Mouse (Mus musculus): ENCODE measurements around the gene Vmn1r172. TPM values are rescaled to one million over a fixed set of nuclear protein-coding genes. Genes with fewer than 3 reads are reported as not detected.
"Not testable (repeated sequence)": the region's sequence is repeated elsewhere in the genome, so short reads cannot be mapped to it uniquely, and the experiment has no call there.

The Vmn1r172 gene
- polyA plus RNA-seq (2016; fragmentation: Nextera tagmentation; extraction: Ambion mirVana): not detected in 2 replicates

DNA sequence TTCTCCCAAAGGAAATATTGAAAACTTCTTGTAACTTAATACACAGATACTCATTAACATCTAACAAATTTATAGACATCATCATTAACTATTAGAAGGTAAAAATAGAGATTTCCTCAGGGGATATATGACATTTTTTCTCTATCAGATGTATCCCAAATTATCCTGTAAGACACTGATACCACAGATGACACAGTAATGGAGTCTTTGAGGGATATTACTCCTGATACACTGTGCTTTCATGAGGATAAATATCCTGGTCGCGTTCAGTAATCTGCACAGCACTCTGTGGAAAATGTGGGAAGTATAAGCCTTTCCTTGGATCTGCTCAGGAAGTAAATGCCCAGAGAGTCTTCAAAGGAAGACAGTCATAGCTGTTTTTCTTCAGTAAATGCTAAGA, at the start of gene Vmn1r172:
Gene Vmn1r172 (plus strand): TSS at position 301 of the 400 bp plus-strand sequence.
- Histone ChIP-seq H3K4me3 (no peak within 1 kb of the TSS), H3K4me1 (no peaks in the 10 kb centered on the region), H3K36me3 (no peaks in the 10 kb centered on the region), H3K9me3 (replicated peaks) (peaks cover 14% of the 10 kb centered on the region; the same call in 1 of the 2 replicates), H3K27me3 (ENCODE audit: low read depth, poor library complexity, severe bottlenecking) (no peaks in the 10 kb centered on the region), H3K27ac (replicated peaks) (no peak within 1 kb of the TSS)
- DNase-seq (ENCODE audit: low spot score): no peak
- WGBS: 64% methylated on average over 2 of the region's 2 CpGs

GRCm38 (mm10) chr7:23630422-23630821, 27.7 kb upstream of the Vmn1r172 start, which contains the start of gene Vmn1r171:
Vmn1r171 (plus strand) TSS chr7:23630722.
- Histone ChIP-seq H3K4me3 (no peak within 1 kb of the TSS), H3K27me3 (ENCODE audit: low read depth, poor library complexity, severe bottlenecking) (no peaks in the 10 kb centered on the region), H3K27ac (replicated peaks) (no peak within 1 kb of the TSS), H3K4me1 (no peaks in the 10 kb centered on the region), H3K36me3 (no peaks in the 10 kb centered on the region), H3K9me3 (replicated peaks) (peaks cover 53% of the 10 kb centered on the region)
- no peak for DNase-seq (ENCODE audit: low spot score)

DNA sequence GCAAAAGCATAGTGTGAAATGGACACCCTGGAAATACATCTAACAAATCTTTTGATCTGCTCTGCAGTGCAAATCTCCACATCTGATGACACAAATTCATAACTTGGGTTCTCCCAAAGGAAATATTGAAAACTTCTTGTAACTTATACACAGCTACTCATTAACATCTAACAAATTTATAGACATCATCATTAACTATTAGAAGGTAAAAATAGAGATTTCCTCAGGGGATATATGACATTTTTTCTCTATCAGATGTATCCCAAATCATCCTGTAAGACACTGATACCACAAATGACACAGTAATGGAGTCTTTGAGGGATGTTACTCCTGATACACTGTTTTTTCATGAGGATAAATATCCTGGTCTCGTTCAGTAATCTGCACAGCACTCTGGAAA, 42.3 kb downstream of the Vmn1r172 start, which contains the start of gene Vmn1r173:
Gene Vmn1r173 (plus strand): TSS at position 301 of the 400 bp plus-strand sequence.
- DNase-seq (ENCODE audit: low spot score); H3K36me3 ChIP-seq; H3K9me3 ChIP-seq (replicated peaks); H3K4me1 ChIP-seq; H3K27me3 ChIP-seq (ENCODE audit: low read depth, poor library complexity, severe bottlenecking); H3K27ac ChIP-seq (replicated peaks); H3K4me3 ChIP-seq: not testable (repeated sequence)
- 67% methylated on average over 1 of the region's 1 CpGs for WGBS

Other genes starting within 250 kb of the Vmn1r172 start
- gene Vmn1r167, start 151.1 kb upstream of the Vmn1r172 start, polyA plus RNA-seq (2016; fragmentation: Nextera tagmentation; extraction: Ambion mirVana): not detected in 2 replicates
- gene Vmn1r168, start 118.6 kb upstream of the Vmn1r172 start, polyA plus RNA-seq (2016; fragmentation: Nextera tagmentation; extraction: Ambion mirVana): not detected in 2 replicates
- gene Vmn1r169, start 82.8 kb upstream of the Vmn1r172 start, polyA plus RNA-seq (2016; fragmentation: Nextera tagmentation; extraction: Ambion mirVana): not detected in 2 replicates
- not detected in 2 replicates for gene Vmn1r170, start 52.1 kb upstream of the Vmn1r172 start, polyA plus RNA-seq (2016; fragmentation: Nextera tagmentation; extraction: Ambion mirVana)
- gene Vmn1r171, start 27.6 kb upstream of the Vmn1r172 start, polyA plus RNA-seq (2016; fragmentation: Nextera tagmentation; extraction: Ambion mirVana): not detected in 2 replicates
- gene Vmn1r173, start 42.4 kb downstream of the Vmn1r172 start, polyA plus RNA-seq (2016; fragmentation: Nextera tagmentation; extraction: Ambion mirVana): not detected in 2 replicates
- not detected in 2 replicates for gene Vmn1r174, start 94.0 kb downstream of the Vmn1r172 start, polyA plus RNA-seq (2016; fragmentation: Nextera tagmentation; extraction: Ambion mirVana)
- not detected in 2 replicates for gene Vmn1r175, start 152.3 kb downstream of the Vmn1r172 start, polyA plus RNA-seq (2016; fragmentation: Nextera tagmentation; extraction: Ambion mirVana)
- gene Vmn1r176, start 179.1 kb downstream of the Vmn1r172 start, polyA plus RNA-seq (2016; fragmentation: Nextera tagmentation; extraction: Ambion mirVana): not detected in 2 replicates
- gene Vmn1r177, start 208.1 kb downstream of the Vmn1r172 start, polyA plus RNA-seq (2016; fragmentation: Nextera tagmentation; extraction: Ambion mirVana): not detected in 2 replicates
- gene Vmn1r178, start 233.7 kb downstream of the Vmn1r172 start, polyA plus RNA-seq (2016; fragmentation: Nextera tagmentation; extraction: Ambion mirVana): not detected in 2 replicates